Mouse (Mus musculus) E14TG2a.4 (cell line): ENCODE data around the gene Ift172.

ENCODE experiments used
- H3K27me3 ChIP-seq: 2 replicates; pipeline ENCODE4 v1.6.1; 2014; ENCODE audit warnings: low read length, control low read depth; ENCODE audit not compliant: insufficient read depth
- H3K36me3 ChIP-seq: 2 replicates; pipeline ENCODE4 v1.6.1; 2014; ENCODE audit warnings: low read length, control low read depth; ENCODE audit not compliant: insufficient read depth
- H3K4me1 ChIP-seq: replicated peaks from 2 replicates; pipeline ENCODE4 v1.6.1; 2014; ENCODE audit warnings: low read depth, low read length, control low read depth
- H3K4me3 ChIP-seq: replicated peaks from 2 replicates; pipeline ENCODE4 v1.5.1; 2014; ENCODE audit warnings: mild to moderate bottlenecking, low read length
- H3K9me3 ChIP-seq: 2 replicates; pipeline ENCODE4 v1.6.1; 2014; ENCODE audit warnings: low read length, control low read depth
- CTCF ChIP-seq: conservative IDR thresholded peaks from 2 replicates; pipeline ENCODE4 v1.5.1; 2014; ENCODE audit warnings: low read length
- NANOG ChIP-seq: IDR thresholded peaks from 2 replicates; pipeline ENCODE4 v1.6.1; 2014; ENCODE audit warnings: borderline replicate concordance, low read length, mixed read lengths
- POU5F1 ChIP-seq: IDR thresholded peaks from 2 replicates; pipeline ENCODE4 v1.6.1; 2014; ENCODE audit warnings: low read length, borderline replicate concordance

Gene Ift172

DNA sequence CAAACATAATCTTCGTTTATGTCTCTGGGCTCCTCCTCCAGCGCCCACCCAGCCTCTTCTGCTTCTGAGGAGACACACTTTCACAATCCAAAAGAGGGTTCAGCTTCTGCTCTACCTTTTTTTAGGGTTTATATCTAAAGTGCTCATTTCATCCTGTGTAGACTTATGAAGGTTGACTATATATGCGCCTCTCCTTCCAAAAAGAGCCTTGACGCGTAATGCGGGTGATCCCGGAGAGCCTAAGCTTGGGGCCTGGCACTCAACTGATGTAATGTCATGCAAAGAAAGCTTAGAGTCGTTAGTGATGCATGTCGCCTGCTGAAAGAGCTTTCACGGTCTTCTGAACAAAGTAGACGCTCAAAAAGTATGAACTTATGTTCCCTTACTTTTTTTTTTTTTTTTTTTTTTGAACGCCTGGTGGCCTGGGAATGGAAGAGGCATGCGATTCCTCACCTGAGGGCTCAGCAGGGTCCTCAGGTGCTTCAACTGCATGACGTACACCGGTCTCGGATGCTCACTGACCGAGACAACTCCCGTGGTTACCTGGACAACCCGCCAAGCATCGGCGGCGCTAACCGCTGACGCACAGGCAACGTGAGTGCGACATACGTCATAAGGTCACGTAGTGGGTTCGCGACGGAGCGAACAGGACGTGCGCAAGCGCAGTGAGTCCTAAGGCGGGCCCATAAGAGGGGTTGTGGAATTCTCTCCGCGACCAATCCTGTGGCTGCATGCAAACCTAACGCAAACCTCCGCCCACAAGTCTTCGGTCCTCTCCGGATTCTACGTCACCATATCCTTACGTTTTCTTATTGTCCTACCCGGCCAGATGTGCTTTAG lies at the start of gene Ift172:
Gene Ift172 (minus strand): TSS at position 596 of the 840 bp plus-strand sequence.
- H3K4me1 ChIP-seq = peaks cover 30% of the 10 kb centered on the region
- no peak for TF ChIP-seq NANOG
- TF ChIP-seq POU5F1 = no peak
- TF ChIP-seq CTCF = no peak
- no peaks in the 10 kb centered on the region for H3K9me3 ChIP-seq
- H3K4me3 ChIP-seq = peak within 1 kb of the TSS; percentile 79
- peaks cover 28% of the 10 kb centered on the region for H3K36me3 ChIP-seq
- H3K27me3 ChIP-seq = peaks cover 22% of the 10 kb centered on the region

DNA sequence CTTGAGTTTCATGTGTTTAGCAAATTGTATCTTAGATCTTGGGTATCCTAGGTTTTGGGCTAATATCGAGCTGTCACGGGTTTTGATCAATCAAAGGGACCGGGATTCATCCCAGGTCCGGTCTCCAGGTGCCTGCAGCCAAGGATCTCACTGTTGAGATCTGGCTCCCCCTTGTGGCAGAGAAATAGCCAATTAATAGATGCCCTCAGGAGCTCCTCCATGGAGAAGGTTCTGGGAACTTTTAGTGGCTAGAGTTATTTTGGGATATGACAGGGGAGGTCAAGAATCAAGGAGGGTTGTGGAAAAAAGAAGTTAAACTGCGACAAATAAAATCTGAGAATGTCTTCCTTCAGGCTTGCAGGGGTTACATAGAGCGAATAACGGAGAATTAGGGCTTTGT lies 37.3 kb upstream of the Ift172 start:
- no peaks in the 10 kb centered on the region for H3K4me1 ChIP-seq
- H3K4me3 ChIP-seq = no peak overlapping the region
- H3K36me3 ChIP-seq = no peaks in the 10 kb centered on the region
- H3K27me3 ChIP-seq = peaks cover 2% of the 10 kb centered on the region; the same call in 1 of the 2 replicates
- no peak for TF ChIP-seq NANOG
- no peak for TF ChIP-seq POU5F1
- peak; percentile 75 for TF ChIP-seq CTCF
- peaks cover 12% of the 10 kb centered on the region for H3K9me3 ChIP-seq

DNA sequence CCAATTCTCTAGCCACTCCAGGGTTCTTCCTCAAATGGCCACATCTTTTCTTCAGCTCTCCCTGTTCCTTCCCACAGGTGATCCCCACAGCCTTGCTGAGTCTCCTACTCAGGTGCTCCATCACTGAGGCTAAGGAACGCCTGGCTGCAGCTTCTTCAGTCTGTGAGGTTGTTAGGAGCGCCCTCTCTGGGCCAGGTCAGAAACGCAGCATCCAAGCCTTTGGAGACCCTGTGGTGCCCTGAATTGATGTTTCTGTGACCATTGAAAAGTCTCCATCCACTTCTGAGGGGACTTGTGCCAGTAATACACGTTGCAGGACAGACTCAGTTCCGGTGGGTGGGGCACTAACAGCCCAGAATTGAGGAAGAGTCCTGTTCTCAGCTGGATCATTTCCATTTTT lies 35.9 kb upstream of the Ift172 start:
- Histone ChIP-seq H3K4me3 (no peak overlapping the region), H3K4me1 (no peaks in the 10 kb centered on the region), H3K36me3 (no peaks in the 10 kb centered on the region), H3K9me3 (no peaks in the 10 kb centered on the region), H3K27me3 (peaks cover 2% of the 10 kb centered on the region; the same call in 1 of the 2 replicates)
- TF ChIP-seq CTCF (peak; percentile 45), POU5F1 (no peak)

DNA sequence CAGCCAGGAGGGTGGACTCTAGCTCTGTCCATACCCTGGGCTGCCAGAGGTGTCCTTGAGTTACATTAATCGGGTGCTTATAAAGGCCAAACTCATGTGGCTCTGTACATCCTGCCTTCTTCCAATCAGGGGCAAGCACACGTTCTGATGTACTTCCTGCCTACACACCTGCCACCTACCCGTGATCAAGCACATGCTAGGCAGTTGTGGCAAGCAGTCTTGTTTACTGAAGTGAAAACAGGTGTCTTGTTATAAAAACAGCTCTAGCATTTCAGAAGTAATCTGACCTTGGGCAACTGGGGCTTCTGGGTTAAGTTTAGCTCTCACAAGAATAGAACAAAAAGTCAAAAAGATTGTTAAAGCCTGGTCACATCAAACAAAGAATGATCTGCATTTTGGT lies 33.2 kb upstream of the Ift172 start:
- Histone ChIP-seq H3K4me3 (no peak overlapping the region), H3K36me3 (no peaks in the 10 kb centered on the region), H3K4me1 (0 out of 2 replicates have a peak, but pooled peaks cover 3% of the 10 kb centered on the region), H3K27me3 (peaks cover 5% of the 10 kb centered on the region; the same call in 1 of the 2 replicates), H3K9me3 (no peaks in the 10 kb centered on the region; the same call in 1 of the 2 replicates)
- TF ChIP-seq CTCF (no peak), NANOG (no peak), POU5F1 (no peak)

DNA sequence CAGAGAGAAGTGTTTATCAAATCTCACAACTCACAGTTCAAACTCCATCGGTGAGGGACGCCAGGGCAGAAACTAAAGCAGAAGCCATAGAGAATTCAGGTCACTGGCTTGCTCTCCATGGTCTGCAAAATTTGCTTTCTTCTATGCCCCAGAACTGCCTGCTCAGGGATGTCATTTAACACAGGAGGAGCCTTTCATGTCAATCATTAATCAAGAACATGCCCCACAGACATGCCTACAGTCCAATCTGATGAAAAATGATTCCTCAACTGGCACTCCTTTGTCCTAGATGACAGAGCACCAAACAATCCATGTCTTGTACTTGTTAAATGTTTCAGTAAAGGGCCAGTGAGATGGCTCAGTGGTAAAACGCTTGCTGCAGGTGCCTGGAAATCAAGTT lies 31.9 kb upstream of the Ift172 start:
- 0 out of 2 replicates have a peak, but pooled peaks cover 3% of the 10 kb centered on the region for H3K4me1 ChIP-seq
- H3K9me3 ChIP-seq = peaks cover 5% of the 10 kb centered on the region; the same call in 1 of the 2 replicates
- H3K36me3 ChIP-seq = no peaks in the 10 kb centered on the region
- peaks cover 5% of the 10 kb centered on the region; the same call in 1 of the 2 replicates for H3K27me3 ChIP-seq
- no peak overlapping the region for H3K4me3 ChIP-seq
- TF ChIP-seq CTCF (no peak), NANOG (no peak), POU5F1 (no peak)

DNA sequence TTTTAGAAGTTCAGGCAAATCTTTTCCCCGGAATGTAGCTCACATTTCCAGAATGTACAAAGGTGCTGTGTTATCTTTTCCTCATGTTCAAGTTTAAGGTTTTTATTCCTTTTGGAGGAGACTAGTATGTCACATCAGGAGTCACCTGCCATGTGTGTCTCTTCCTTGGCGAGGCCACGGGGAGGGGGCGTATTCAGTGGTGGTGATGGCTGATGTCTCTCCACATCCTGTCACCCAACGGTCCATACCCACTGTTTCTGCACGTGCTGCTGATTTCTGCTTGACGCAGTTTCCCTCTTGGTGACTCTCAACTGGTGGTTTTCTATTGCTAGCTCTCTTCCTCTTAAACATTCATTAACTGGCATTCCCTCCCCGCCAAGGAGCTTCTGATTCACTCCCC lies 21.9 kb upstream of the Ift172 start:
- Histone ChIP-seq H3K4me1 (no peaks in the 10 kb centered on the region), H3K27me3 (peaks cover 9% of the 10 kb centered on the region; the same call in 1 of the 2 replicates), H3K4me3 (no peak overlapping the region), H3K9me3 (peaks cover 39% of the 10 kb centered on the region), H3K36me3 (no peaks in the 10 kb centered on the region)
- no peak for TF ChIP-seq NANOG
- no peak for TF ChIP-seq POU5F1
- TF ChIP-seq CTCF = no peak

DNA sequence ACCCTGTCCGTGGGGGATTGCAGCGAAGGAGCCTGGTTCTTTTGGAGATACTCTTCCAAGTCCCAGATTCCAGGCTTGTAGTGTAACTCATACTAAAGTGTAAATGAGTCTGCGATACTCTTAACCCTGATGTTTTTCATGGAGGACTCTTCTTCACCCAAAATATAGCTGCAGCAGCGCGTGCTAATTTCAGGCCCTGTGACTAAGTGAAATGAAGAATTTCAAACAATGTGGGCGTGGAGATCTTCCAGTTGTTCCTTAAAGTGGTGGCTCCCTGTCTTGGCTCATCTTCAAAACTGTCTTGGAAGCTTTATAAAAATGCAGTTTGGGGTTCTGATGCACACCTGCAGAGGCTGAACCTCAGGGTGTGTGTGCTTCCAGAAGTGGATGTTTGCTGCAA lies 12.2 kb upstream of the Ift172 start:
- Histone ChIP-seq H3K36me3 (no peaks in the 10 kb centered on the region), H3K9me3 (peaks cover 8% of the 10 kb centered on the region; the same call in 1 of the 2 replicates), H3K27me3 (peaks cover 32% of the 10 kb centered on the region), H3K4me1 (no peaks in the 10 kb centered on the region), H3K4me3 (no peak overlapping the region)
- TF ChIP-seq NANOG = no peak

DNA sequence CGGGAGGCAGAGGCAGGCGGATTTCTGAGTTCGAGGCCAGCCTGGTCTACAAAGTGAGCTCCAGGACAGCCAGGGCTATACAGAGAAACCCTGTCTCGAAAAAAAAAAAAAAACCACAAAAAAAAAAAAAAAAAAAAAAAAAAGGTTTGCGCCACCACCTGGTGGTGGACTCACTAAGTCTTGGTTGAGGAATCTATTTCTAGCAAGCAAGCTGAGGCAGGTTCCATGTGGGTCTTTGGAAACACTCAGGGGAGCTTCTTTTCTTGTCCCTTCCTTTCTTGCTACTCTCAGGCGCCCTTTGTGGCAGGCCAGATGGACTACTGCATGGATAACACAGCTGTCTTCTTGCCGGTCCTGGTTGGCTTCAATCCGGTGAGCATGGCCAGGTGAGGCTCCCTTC lies 10.9 kb upstream of the Ift172 start:
- Histone ChIP-seq H3K9me3 (peaks cover 8% of the 10 kb centered on the region; the same call in 1 of the 2 replicates), H3K27me3 (peaks cover 38% of the 10 kb centered on the region), H3K4me1 (no peaks in the 10 kb centered on the region), H3K4me3 (no peak overlapping the region), H3K36me3 (no peaks in the 10 kb centered on the region)
- no peak for TF ChIP-seq NANOG
- TF ChIP-seq CTCF = no peak
- no peak for TF ChIP-seq POU5F1

DNA sequence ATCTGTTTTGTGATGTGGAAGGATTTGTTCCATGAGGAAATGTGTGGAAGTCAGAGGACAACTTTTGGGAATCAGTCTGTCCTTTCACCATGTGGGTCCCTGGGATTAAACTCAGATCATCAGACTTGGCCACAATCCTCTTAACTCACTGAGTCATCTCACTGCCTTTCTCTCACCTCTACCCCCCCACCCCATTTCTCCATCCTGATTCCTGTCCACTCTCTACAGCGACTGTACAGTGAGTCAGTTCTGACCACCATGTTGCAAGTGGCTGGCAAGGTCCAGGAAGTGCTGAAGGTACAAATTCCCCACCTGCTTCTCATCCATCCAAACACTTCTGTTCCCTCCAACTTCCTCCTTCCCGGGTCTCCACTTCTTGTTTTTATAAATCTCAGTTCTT lies 7.6 kb upstream of the Ift172 start:
- peaks cover 13% of the 10 kb centered on the region for H3K4me1 ChIP-seq
- peaks cover 63% of the 10 kb centered on the region for H3K27me3 ChIP-seq
- no peak overlapping the region for H3K4me3 ChIP-seq
- H3K36me3 ChIP-seq = peaks cover 7% of the 10 kb centered on the region
- H3K9me3 ChIP-seq = no peaks in the 10 kb centered on the region
- TF ChIP-seq POU5F1 = no peak
